Comparison of ENCODE assay signal across 10 mouse cellular contexts in genomic region chr17:57032854-57033253, GRCm38 (mm10). TPM values are rescaled to one million over a fixed set of nuclear protein-coding genes. Genes with fewer than 3 reads are reported as not detected.
DNase-seq lines count a peak whose midpoint lies in the region; ATAC-seq lines count a peak whose summit lies in the region.
"Had no signal": no experiment of that assay in that cellular context is flagged by ENCODE, and none has a peak within 500 bp of the region (broad histone marks: within the 10 kb centered on the region; RNA-seq: fewer than 3 reads in every experiment).

No protein-coding gene starts in this region.

- no peak for ATAC-seq in neural tube, embryonic 11.5 days (ENCODE audit: insufficient read depth, low FRiP score, low TSS enrichment)
- no peak for ATAC-seq in stomach, embryonic 15.5 days (ENCODE audit: insufficient read depth, low FRiP score, low read depth)

- DNase-seq in embryo, embryonic 10.5 days (ENCODE audit: low spot score): peak; percentile 3
- no peak for DNase-seq in embryo, embryonic 11 days
- no peak for DNase-seq in neural tube, embryonic 11.5 days (ENCODE audit: low spot score)
- DNase-seq in neural tube, embryonic 10.5 days (ENCODE audit: extremely low spot score, low spot score): no peak
- DNase-seq in limb, embryonic 10.5 days (ENCODE audit: low spot score): no peak
- no peak for DNase-seq in thymus, postnatal 36 days
- no peak for DNase-seq in urinary bladder, postnatal 36 days (ENCODE audit: low spot score in 2 of 2)

- peaks cover 11% of the 10 kb centered on the region for H3K4me1 ChIP-seq in neural tube, embryonic 11.5 days (ENCODE audit: control insufficient read depth, insufficient read depth, low read length)
- H3K4me1 ChIP-seq in limb, embryonic 10.5 days: peaks cover 18% of the 10 kb centered on the region
- peaks cover 17% of the 10 kb centered on the region for H3K4me1 ChIP-seq in stomach, embryonic 15.5 days

- 91% methylated on average over 4 of the region's 4 CpGs for WGBS in neural tube, embryonic 11.5 days
- 87% methylated on average over 4 of the region's 4 CpGs for WGBS in limb, embryonic 10.5 days
- 85% methylated on average over 4 of the region's 4 CpGs for WGBS in stomach, embryonic 15.5 days

- no peak overlapping the region for H3K4me3 ChIP-seq in neural tube, embryonic 11.5 days (ENCODE audit: low read depth, low read length)
- peak overlapping the region; percentile 90 for H3K4me3 ChIP-seq in limb, embryonic 10.5 days
- H3K4me3 ChIP-seq in stomach, embryonic 15.5 days (replicated peaks): no peak overlapping the region

- peaks cover 4% of the 10 kb centered on the region for H3K36me3 ChIP-seq in neural tube, embryonic 11.5 days (ENCODE audit: control insufficient read depth, insufficient read depth, low read length)
- H3K36me3 ChIP-seq in limb, embryonic 10.5 days: peaks cover 17% of the 10 kb centered on the region
- peaks cover 10% of the 10 kb centered on the region; the same call in 1 of the 2 replicates for H3K36me3 ChIP-seq in stomach, embryonic 15.5 days

- no peak overlapping the region for H3K4me2 ChIP-seq in neural tube, embryonic 11.5 days (ENCODE audit: low read depth)
- peak overlapping the region; percentile 67 for H3K4me2 ChIP-seq in stomach, embryonic 15.5 days

- no peaks in the 10 kb centered on the region for H3K27me3 ChIP-seq in neural tube, embryonic 11.5 days (ENCODE audit: control insufficient read depth, insufficient read depth, low read length)
- peaks cover 15% of the 10 kb centered on the region for H3K27me3 ChIP-seq in limb, embryonic 10.5 days (ENCODE audit: low read depth, poor library complexity, severe bottlenecking)
- no peaks in the 10 kb centered on the region for H3K27me3 ChIP-seq in stomach, embryonic 15.5 days (replicated peaks)
- H3K27me3 ChIP-seq: Patski had no signal

- peak overlapping the region; percentile 63 for H3K9ac ChIP-seq in neural tube, embryonic 11.5 days (ENCODE audit: low read length)
- no peak overlapping the region for H3K9ac ChIP-seq in stomach, embryonic 15.5 days

- H3K27ac ChIP-seq in neural tube, embryonic 11.5 days (ENCODE audit: low read depth, low read length): no peak overlapping the region
- H3K27ac ChIP-seq in limb, embryonic 10.5 days: no peak overlapping the region
- peak overlapping the region; percentile 91; the same call in 1 of the 2 replicates for H3K27ac ChIP-seq in stomach, embryonic 15.5 days

- no peaks in the 10 kb centered on the region for H3K9me3 ChIP-seq in neural tube, embryonic 11.5 days (ENCODE audit: control insufficient read depth, low read length)
- no peaks in the 10 kb centered on the region for H3K9me3 ChIP-seq in limb, embryonic 10.5 days (replicated peaks)
- no peaks in the 10 kb centered on the region for H3K9me3 ChIP-seq in stomach, embryonic 15.5 days

RNA-seq across cellular contexts. Expression of gene Khsrp, which starts 1.5 kb away (rescaled TPM):
- polyA plus RNA-seq in neural tube, embryonic 11.5 days (2014; fragmentation: Nextera tagmentation; extraction: Ambion mirVana): 45.4 and 46.2 TPM in 2 replicates
- polyA plus RNA-seq in limb, embryonic 10.5 days (2016; fragmentation: Nextera tagmentation; extraction: Ambion mirVana): 47.0 and 48.8 TPM in 2 replicates
- 39.4 and 41.0 TPM in 2 replicates for polyA plus RNA-seq in stomach, embryonic 15.5 days (2015; fragmentation: Nextera tagmentation; extraction: Ambion mirVana)

RNA-seq across cellular contexts. Expression of gene Slc25a41, which starts 8.6 kb away (rescaled TPM):
- 0.20 TPM in 1 of 2 replicates, not detected in the other for polyA plus RNA-seq in neural tube, embryonic 11.5 days (2014; fragmentation: Nextera tagmentation; extraction: Ambion mirVana)
- not detected in 2 replicates for polyA plus RNA-seq in limb, embryonic 10.5 days (2016; fragmentation: Nextera tagmentation; extraction: Ambion mirVana)
- not detected in 2 replicates for polyA plus RNA-seq in stomach, embryonic 15.5 days (2015; fragmentation: Nextera tagmentation; extraction: Ambion mirVana)
- polyA plus RNA-seq: kidney, postnatal 0 days; Patski had no signal

RNA-seq across cellular contexts. Expression of gene Gm17949, which starts 21.6 kb away (rescaled TPM):
- not detected in 2 replicates for polyA plus RNA-seq in neural tube, embryonic 11.5 days (2014; fragmentation: Nextera tagmentation; extraction: Ambion mirVana)
- 0.20 and 0.45 TPM in 2 replicates for polyA plus RNA-seq in limb, embryonic 10.5 days (2016; fragmentation: Nextera tagmentation; extraction: Ambion mirVana)
- 0.51 and 0.58 TPM in 2 replicates for polyA plus RNA-seq in stomach, embryonic 15.5 days (2015; fragmentation: Nextera tagmentation; extraction: Ambion mirVana)
- polyA plus RNA-seq: Patski had no signal

RNA-seq across cellular contexts. Expression of gene Gtf2f1, which starts 21.8 kb away (rescaled TPM):
- 78.1 and 85.0 TPM in 2 replicates for polyA plus RNA-seq in neural tube, embryonic 11.5 days (2014; fragmentation: Nextera tagmentation; extraction: Ambion mirVana)
- polyA plus RNA-seq in limb, embryonic 10.5 days (2016; fragmentation: Nextera tagmentation; extraction: Ambion mirVana): 76.4 and 80.8 TPM in 2 replicates
- 58.2 and 61.1 TPM in 2 replicates for polyA plus RNA-seq in stomach, embryonic 15.5 days (2015; fragmentation: Nextera tagmentation; extraction: Ambion mirVana)

RNA-seq across cellular contexts. Expression of gene Crb3, which starts 26.1 kb away (rescaled TPM):
- 1.2 and 1.9 TPM in 2 replicates for polyA plus RNA-seq in neural tube, embryonic 11.5 days (2014; fragmentation: Nextera tagmentation; extraction: Ambion mirVana)
- 1.9 and 2.7 TPM in 2 replicates for polyA plus RNA-seq in limb, embryonic 10.5 days (2016; fragmentation: Nextera tagmentation; extraction: Ambion mirVana)
- polyA plus RNA-seq in stomach, embryonic 15.5 days (2015; fragmentation: Nextera tagmentation; extraction: Ambion mirVana): 50.8 and 60.8 TPM in 2 replicates
